Mouse (Mus musculus) heart, postnatal 0 days (tissue): Measurements from ENCODE around the gene Coq7. TPM values are rescaled to one million over a fixed set of nuclear protein-coding genes. Genes with fewer than 3 reads are reported as not detected.

Source experiments
- ATAC-seq: fragments of 200-750 bp; cut with Nextera tagmentation; 2 replicates; pipeline ENCODE4 v1.8.0; 2017; ENCODE audit warnings: low read depth, moderate number of reproducible peaks, moderate library complexity; ENCODE audit not compliant: insufficient read depth
- DNase-seq: peaks from one replicate; pipeline ENCODE4 v3.0.0-alpha.2; 2016; ENCODE audit warnings: low spot score
- H3K27ac ChIP-seq: fragments of 300-500 bp; sonication (generic); 2 replicates; pipeline ENCODE4 v1.5.1; 2014; ENCODE audit warnings: low read depth, mild to moderate bottlenecking
- H3K27me3 ChIP-seq: fragments of 300-500 bp; sonication (generic); 2 replicates; pipeline ENCODE4 v1.6.1; 2014; ENCODE audit warnings: low read length, mixed read lengths; ENCODE audit not compliant: control insufficient read depth, insufficient read depth
- H3K36me3 ChIP-seq: fragments of 300-500 bp; sonication (generic); replicated peaks from 2 replicates; pipeline ENCODE4 v1.6.1; 2014; ENCODE audit warnings: low read length, mixed read lengths; ENCODE audit not compliant: control insufficient read depth, insufficient read depth
- H3K4me1 ChIP-seq: fragments of 300-500 bp; sonication (generic); 2 replicates; pipeline ENCODE4 v1.6.1; 2014; ENCODE audit warnings: antibody characterized with exemption; ENCODE audit not compliant: control insufficient read depth, insufficient read depth
- H3K4me2 ChIP-seq: fragments of 300-500 bp; sonication (generic); 2 replicates; pipeline ENCODE4 v1.6.1; 2014; ENCODE audit warnings: low read depth, mild to moderate bottlenecking, low read length, moderate library complexity
- H3K4me3 ChIP-seq: fragments of 300-500 bp; sonication (generic); 2 replicates; pipeline ENCODE4 v1.5.1; 2014; ENCODE audit warnings: low read depth, low read length
- H3K9ac ChIP-seq: fragments of 300-500 bp; sonication (generic); replicated peaks from 2 replicates; pipeline ENCODE4 v1.6.1; 2014; ENCODE audit warnings: low read depth, low read length, mixed read lengths
- H3K9me3 ChIP-seq: fragments of 300-500 bp; sonication (generic); replicated peaks from 2 replicates; pipeline ENCODE4 v1.6.1; 2016; ENCODE audit warnings: low read length; ENCODE audit not compliant: control insufficient read depth
- CTCF ChIP-seq: IDR thresholded peaks from 2 replicates; pipeline ENCODE4 v1.5.1; 2016; ENCODE audit warnings: antibody characterized with exemption, control low read depth, low read depth
- EP300 ChIP-seq: IDR thresholded peaks from 2 replicates; pipeline ENCODE4 v1.6.1; 2016; ENCODE audit warnings: antibody characterized with exemption, low read depth
- WGBS: fragments of 180-500 bp; shearing (Covaris S2); extraction: QIAGEN DNeasy Blood & Tissue Kit; methylation state at CpG from one replicate; pipeline ENCODE4 v1.1.7; 2014; 5-methylcytosine and 5-hydroxymethylcytosine counted together
- polyA plus RNA-seq: library from polyadenylated mRNA; unstranded; fragments of >200 nt; fragmentation: Nextera tagmentation; extraction: Ambion mirVana; gene quantifications from 2 replicates; pipeline ENCODE4 v1.2.1, GENCODE M21; 2015
- total RNA-seq: library from RNA; depleted of rRNA; stranded (reverse); fragments of >200 nt; gene quantifications from 2 replicates; pipeline ENCODE4 v1.2.3, GENCODE M21; 2014; ENCODE audit warnings: low replicate concordance

Coq7 gene
- total and polyA plus RNA-seq, 2 experiments from 2014 or later = 81.4 to 267 TPM

GRCm38 (mm10) chr7:118494892-118495579 is 38.1 kb downstream of the Coq7 start:
- TF ChIP-seq CTCF (no peak), EP300 (no peak)
- peaks cover 19% of the 10 kb centered on the region for H3K27me3 ChIP-seq
- H3K4me1 ChIP-seq = peaks cover 3% of the 10 kb centered on the region; the same call in 1 of the 2 replicates
- H3K9ac ChIP-seq = no peak overlapping the region
- H3K9me3 ChIP-seq = no peaks in the 10 kb centered on the region
- no peak overlapping the region for H3K27ac ChIP-seq
- H3K36me3 ChIP-seq = no peaks in the 10 kb centered on the region; the same call in 1 of the 2 replicates
- no peak overlapping the region for H3K4me2 ChIP-seq
- 78% methylated on average over 4 of the region's 4 CpGs for WGBS
- no peak overlapping the region for H3K4me3 ChIP-seq
- DNase-seq (no peak), ATAC-seq (no peak)

DNA sequence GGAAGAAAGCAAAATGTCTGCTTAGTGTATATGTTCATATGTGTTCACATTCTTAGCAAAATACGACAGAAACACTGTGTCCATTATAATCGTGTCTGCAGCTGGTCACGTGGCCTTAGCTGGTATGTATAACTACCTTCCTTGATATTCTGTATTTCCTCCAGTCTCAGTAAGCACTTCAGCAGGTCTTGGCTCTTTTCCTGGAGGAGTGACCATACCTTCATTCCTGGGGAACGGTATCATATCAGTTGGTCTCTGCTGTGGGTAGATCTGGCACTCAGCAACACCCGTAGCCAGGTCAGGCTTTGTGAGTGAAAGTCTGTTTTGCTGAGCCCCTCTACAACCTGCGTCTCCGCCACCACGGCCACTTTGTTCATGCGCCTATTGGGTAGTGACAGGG is 39.3 kb downstream of the Coq7 start:
- WGBS = 59% methylated on average over 9 of the region's 9 CpGs
- H3K4me2 ChIP-seq = no peak overlapping the region
- H3K9ac ChIP-seq = no peak overlapping the region
- no peak overlapping the region for H3K27ac ChIP-seq
- no peak for TF ChIP-seq CTCF
- TF ChIP-seq EP300 = no peak
- H3K36me3 ChIP-seq = peaks cover 4% of the 10 kb centered on the region; the same call in 1 of the 2 replicates
- peaks cover 22% of the 10 kb centered on the region for H3K27me3 ChIP-seq
- no peak for ATAC-seq
- no peak overlapping the region for H3K4me3 ChIP-seq
- H3K4me1 ChIP-seq = peaks cover 3% of the 10 kb centered on the region; the same call in 1 of the 2 replicates
- no peak for DNase-seq
- H3K9me3 ChIP-seq = no peaks in the 10 kb centered on the region

DNA sequence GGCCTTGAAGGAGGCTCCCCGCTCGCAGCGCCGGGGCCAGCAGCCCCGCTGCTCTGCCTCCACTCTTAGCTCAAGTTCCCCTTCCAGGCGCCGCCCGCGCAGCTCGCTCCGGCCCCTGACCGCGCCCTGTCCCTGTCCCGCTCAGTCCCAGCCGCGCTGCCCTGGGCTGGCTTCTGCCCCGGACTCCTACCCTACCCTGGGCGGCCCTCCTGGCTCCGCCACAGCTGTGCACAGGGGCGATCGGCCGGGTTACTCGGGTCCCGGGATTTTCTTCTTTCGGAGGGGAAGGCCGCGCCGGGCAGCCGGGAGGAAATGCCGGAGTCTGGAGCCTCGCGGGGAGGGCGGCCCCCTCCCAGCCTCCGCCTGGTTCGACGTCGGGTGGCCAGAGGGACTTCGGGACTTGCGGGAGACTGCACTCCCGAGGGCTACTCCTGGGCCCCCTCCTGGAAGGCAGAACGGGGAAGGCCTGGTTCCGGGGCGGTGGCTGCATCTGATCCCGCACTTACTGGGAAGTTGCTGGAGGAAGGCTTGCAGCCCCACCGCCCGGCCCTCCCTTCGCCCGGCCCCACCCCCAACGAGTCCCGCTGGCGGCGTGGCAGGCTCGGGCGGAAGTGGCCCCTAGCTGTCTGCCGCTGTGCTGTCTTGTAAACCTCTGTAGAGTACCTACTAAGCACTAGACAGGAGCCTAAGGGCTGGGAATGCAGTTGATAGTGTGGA is 41.6 kb downstream of the Coq7 start, which contains the start of gene Itpripl2:
TSS of gene Itpripl2 (minus strand) at position 545 of the 717 bp plus-strand sequence.
- Histone ChIP-seq H3K27me3 (peaks cover 22% of the 10 kb centered on the region), H3K4me2 (peak within 1 kb of the TSS; percentile 73), H3K9ac (peak within 1 kb of the TSS; percentile 92), H3K36me3 (peaks cover 6% of the 10 kb centered on the region; the same call in 1 of the 2 replicates), H3K4me3 (peak within 1 kb of the TSS; percentile 78), H3K4me1 (peaks cover 3% of the 10 kb centered on the region; the same call in 1 of the 2 replicates), H3K9me3 (no peaks in the 10 kb centered on the region), H3K27ac (peak within 1 kb of the TSS; percentile 94)
- no peak for TF ChIP-seq CTCF
- TF ChIP-seq EP300 = no peak
- ATAC-seq = peak; percentile 83
- DNase-seq = peak; percentile 66
- WGBS = under 1% methylated on average over 55 of the region's 55 CpGs

DNA sequence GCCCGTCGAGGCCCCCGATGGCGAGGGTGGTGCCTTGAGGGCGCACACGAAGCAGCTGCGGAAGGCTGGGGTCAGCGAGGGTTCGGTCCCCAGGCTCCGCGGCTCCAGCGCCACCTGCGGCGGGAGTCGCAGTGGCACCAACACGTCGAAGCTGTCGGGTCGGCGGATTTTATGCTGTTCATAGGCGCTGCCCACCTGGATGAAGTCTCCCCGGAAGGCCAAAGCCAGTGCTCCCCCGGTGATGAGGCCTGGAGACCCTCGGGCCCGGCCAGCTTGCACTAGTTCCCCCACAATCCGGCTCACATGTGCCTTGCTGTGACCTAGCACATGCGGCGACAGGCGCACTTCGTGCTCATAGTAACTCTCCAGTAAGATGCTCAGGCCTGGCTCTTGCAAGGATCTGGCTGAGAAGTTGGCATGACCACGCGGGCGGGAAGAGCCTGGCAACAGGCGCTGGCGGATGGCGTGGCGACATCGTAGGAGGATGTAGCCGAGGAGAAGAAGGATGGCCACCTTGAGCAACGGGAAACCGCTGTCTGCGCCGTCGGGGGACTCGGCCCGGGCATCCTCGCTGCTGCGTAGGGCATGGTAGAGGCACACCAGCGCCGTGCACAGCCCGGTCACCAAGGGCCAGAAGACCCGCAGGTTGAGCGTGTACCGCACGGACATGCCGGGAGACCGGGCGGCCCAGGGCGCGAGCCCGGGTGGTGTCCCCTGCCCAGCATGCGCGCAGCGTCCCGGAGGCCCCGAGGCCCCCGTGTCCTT is 42.3 kb downstream of the Coq7 start:
- TF ChIP-seq CTCF (no peak; the same call in 1 of the 2 replicates), EP300 (no peak)
- Histone ChIP-seq H3K27ac (peak overlapping the region; percentile 94), H3K9ac (peak overlapping the region; percentile 92), H3K27me3 (peaks cover 22% of the 10 kb centered on the region), H3K9me3 (no peaks in the 10 kb centered on the region), H3K4me2 (peak overlapping the region; percentile 73), H3K36me3 (peaks cover 7% of the 10 kb centered on the region; the same call in 1 of the 2 replicates), H3K4me3 (peak overlapping the region; percentile 78), H3K4me1 (peaks cover 3% of the 10 kb centered on the region; the same call in 1 of the 2 replicates)
- 5% methylated on average over 66 of the region's 67 CpGs for WGBS
- DNase-seq (no peak), ATAC-seq (peak; percentile 31)
